Mouse (Mus musculus) CH12.LX (cell line): Measurements from ENCODE around the gene Heatr5b. TPM values are rescaled to one million over a fixed set of nuclear protein-coding genes. Genes with fewer than 3 reads are reported as not detected.
A peak's percentile ranks its signal among the peaks of the same experiment; 100 is the strongest.

ENCODE experiments used
- DNase-seq: peaks from one replicate; pipeline ENCODE4 v3.0.0-alpha.2; 2013; ENCODE audit errors: extremely low read depth
- H3K27ac ChIP-seq: 2 replicates; pipeline ENCODE4 v1.5.1; 2012; ENCODE audit warnings: low read depth, mild to moderate bottlenecking, control low read depth, moderate library complexity; ENCODE audit not compliant: insufficient read depth
- H3K27me3 ChIP-seq: replicated peaks from 2 replicates; pipeline ENCODE3; 2012; ENCODE audit warnings: inconsistent platforms
- H3K36me3 ChIP-seq, 2 experiments: replicated peaks in 1 of 2; 2 replicates each; pipeline versions ENCODE3 to v1.6.1; 2012; ENCODE audit warnings: inconsistent platforms in 1 of 2, low read length in 1 of 2, mild to moderate bottlenecking in 1 of 2, mixed read lengths in 1 of 2, moderate library complexity in 1 of 2; ENCODE audit not compliant: control insufficient read depth in 1 of 2, insufficient read depth in 1 of 2
- H3K4me1 ChIP-seq, 2 experiments: 2 replicates each; pipeline ENCODE4 v1.6.1; 2012; ENCODE audit warnings: inconsistent platforms in 1 of 2, moderate library complexity in 1 of 2; ENCODE audit not compliant: insufficient read depth in 2 of 2, control insufficient read depth in 1 of 2
- H3K4me2 ChIP-seq: 2 replicates; pipeline ENCODE4 v1.6.1; 2012; ENCODE audit warnings: low read depth, mild to moderate bottlenecking, control low read depth; ENCODE audit not compliant: poor library complexity, insufficient read depth, severe bottlenecking
- H3K4me3 ChIP-seq, 3 experiments: fragments of 150-350 bp in 1 of 3; sonication (generic) in 1 of 3; replicated peaks in 1 of 3; 2 replicates each; pipeline versions ENCODE3 to v1.5.1; 2011 to 2012; ENCODE audit warnings: low read depth in 2 of 3, low read length in 2 of 3, mild to moderate bottlenecking in 2 of 3, moderate library complexity in 2 of 3, control low read depth in 1 of 3, improper control_type of control experiment in 1 of 3, inconsistent platforms in 1 of 3, mixed read lengths in 1 of 3; ENCODE audit not compliant: poor library complexity in 1 of 3
- H3K79me2 ChIP-seq: replicated peaks from 2 replicates; pipeline ENCODE4 v1.6.1; 2012; ENCODE audit warnings: mild to moderate bottlenecking, moderate library complexity; ENCODE audit not compliant: control insufficient read depth, poor library complexity, insufficient read depth, severe bottlenecking; ENCODE audit errors: extremely low read depth
- H3K9ac ChIP-seq: 2 replicates; pipeline ENCODE4 v1.6.1; 2012; ENCODE audit warnings: low read depth, mild to moderate bottlenecking, control low read depth, moderate library complexity; ENCODE audit not compliant: insufficient read depth
- H3K9me3 ChIP-seq: replicated peaks from 2 replicates; pipeline ENCODE3; 2012; ENCODE audit warnings: low read length, inconsistent platforms, mixed read lengths
- BHLHE40 ChIP-seq: IDR thresholded peaks from 2 replicates; pipeline ENCODE4 v1.6.1; 2011; ENCODE audit warnings: mild to moderate bottlenecking, low read depth, low read length, improper control_type of control experiment
- CHD1 ChIP-seq: IDR thresholded peaks from 2 replicates; pipeline ENCODE4 v1.6.1; 2012; ENCODE audit warnings: low read depth, low read length, improper control_type of control experiment, inconsistent platforms
- CTCF ChIP-seq, 2 experiments: IDR thresholded peaks in 1 of 2; conservative IDR thresholded peaks in 1 of 2; 2 replicates each; pipeline ENCODE4 v1.5.1; 2011 to 2012; ENCODE audit warnings: low read depth in 2 of 2, low read length in 2 of 2, improper control_type of control experiment in 1 of 2, inconsistent platforms in 1 of 2, mild to moderate bottlenecking in 1 of 2, moderate library complexity in 1 of 2
- E2F4 ChIP-seq: IDR thresholded peaks from 2 replicates; pipeline ENCODE4 v1.6.1; 2011; ENCODE audit warnings: low read depth, low read length, improper control_type of control experiment; ENCODE audit not compliant: insufficient replicate concordance
- ELF1 ChIP-seq: IDR thresholded peaks from 2 replicates; pipeline ENCODE4 v1.6.1; 2014; ENCODE audit warnings: low read depth, mild to moderate bottlenecking, inconsistent platforms, low read length, improper control_type of control experiment
- ETS1 ChIP-seq: conservative IDR thresholded peaks from 2 replicates; pipeline ENCODE4 v1.6.1; 2012; ENCODE audit warnings: low read depth, mild to moderate bottlenecking, inconsistent platforms, low read length, improper control_type of control experiment, moderate library complexity
- HCFC1 ChIP-seq: IDR thresholded peaks from 2 replicates; pipeline ENCODE4 v1.6.1; 2012; ENCODE audit warnings: low read depth, mild to moderate bottlenecking, inconsistent platforms, low read length, improper control_type of control experiment
- JUN ChIP-seq: IDR thresholded peaks from 2 replicates; pipeline ENCODE4 v1.6.1; 2011; ENCODE audit warnings: low read depth, mild to moderate bottlenecking, low read length, improper control_type of control experiment, moderate library complexity; ENCODE audit not compliant: insufficient read depth
- MAZ ChIP-seq: IDR thresholded peaks from 2 replicates; pipeline ENCODE4 v1.6.1; 2012; ENCODE audit warnings: low read depth, mild to moderate bottlenecking, inconsistent platforms, low read length, improper control_type of control experiment, moderate library complexity
- NRF1 ChIP-seq: IDR thresholded peaks from 2 replicates; pipeline ENCODE4 v1.6.1; 2014; ENCODE audit warnings: low read depth, mild to moderate bottlenecking, inconsistent platforms, low read length, improper control_type of control experiment, moderate library complexity
- RCOR1 ChIP-seq: conservative IDR thresholded peaks from 2 replicates; pipeline ENCODE4 v1.6.1; 2012; ENCODE audit warnings: low read depth, mild to moderate bottlenecking, inconsistent platforms, low read length, improper control_type of control experiment
- SIN3A ChIP-seq: IDR thresholded peaks from 2 replicates; pipeline ENCODE4 v1.6.1; 2012; ENCODE audit warnings: low read length, improper control_type of control experiment, inconsistent platforms
- TBP ChIP-seq: conservative IDR thresholded peaks from 2 replicates; pipeline ENCODE4 v1.6.1; 2011; ENCODE audit warnings: low read depth, low read length, improper control_type of control experiment
- TCF12 ChIP-seq: IDR thresholded peaks from 2 replicates; pipeline ENCODE4 v1.6.1; 2014; ENCODE audit warnings: low read depth, mild to moderate bottlenecking, inconsistent platforms, low read length, improper control_type of control experiment
- UBTF ChIP-seq: IDR thresholded peaks from 2 replicates; pipeline ENCODE4 v1.6.1; 2012; ENCODE audit warnings: low read depth, mild to moderate bottlenecking, inconsistent platforms, low read length, improper control_type of control experiment, moderate library complexity
- ZKSCAN1 ChIP-seq: IDR thresholded peaks from 2 replicates; pipeline ENCODE4 v1.6.1; 2012; ENCODE audit warnings: low read depth, inconsistent platforms, low read length, improper control_type of control experiment, borderline replicate concordance
- ZNF384 ChIP-seq: IDR thresholded peaks from 2 replicates; pipeline ENCODE4 v1.6.1; 2012; ENCODE audit warnings: low read depth, low read length, improper control_type of control experiment, inconsistent platforms
- dilution Hi-C: fragments of 300-500 bp; cut with MboI; formaldehyde crosslinking; loops from 2 replicates; pipeline ENCODE4 v1.14.3; 2020; ENCODE audit warnings: low sequenced_read_pairs; ENCODE audit not compliant: extremely low pct_unique_long_range_greater_than_20kb, extremely low pct_ligation_motif_present
- in situ Hi-C: fragments of 300-500 bp; cut with MboI; formaldehyde crosslinking; loops from 3 replicates; pipeline ENCODE4 v1.14.3; 2019; ENCODE audit warnings: low sequenced_read_pairs, low pct_ligation_motif_present, low pct_unique_long_range_greater_than_20kb, mixed read lengths
- polyA plus RNA-seq: library from polyadenylated mRNA; unstranded; fragments of >175 nt; gene quantifications from 2 replicates; pipeline ENCODE4 v1.2.1, GENCODE M21; 2012; ENCODE audit warnings: low read depth; ENCODE audit not compliant: insufficient read length
- total RNA-seq, 2 experiments: library from RNA; depleted of rRNA; stranded (reverse); fragments of 300-350 nt in 1 of 2; fragments of >200 nt in 1 of 2; gene quantifications; 2 replicates each; pipeline ENCODE4 v1.2.3; 2012 to 2014

The Heatr5b gene
- total and polyA plus RNA-seq, 3 experiments, result 13.0 to 21.5 (median 17.9) TPM

DNA sequence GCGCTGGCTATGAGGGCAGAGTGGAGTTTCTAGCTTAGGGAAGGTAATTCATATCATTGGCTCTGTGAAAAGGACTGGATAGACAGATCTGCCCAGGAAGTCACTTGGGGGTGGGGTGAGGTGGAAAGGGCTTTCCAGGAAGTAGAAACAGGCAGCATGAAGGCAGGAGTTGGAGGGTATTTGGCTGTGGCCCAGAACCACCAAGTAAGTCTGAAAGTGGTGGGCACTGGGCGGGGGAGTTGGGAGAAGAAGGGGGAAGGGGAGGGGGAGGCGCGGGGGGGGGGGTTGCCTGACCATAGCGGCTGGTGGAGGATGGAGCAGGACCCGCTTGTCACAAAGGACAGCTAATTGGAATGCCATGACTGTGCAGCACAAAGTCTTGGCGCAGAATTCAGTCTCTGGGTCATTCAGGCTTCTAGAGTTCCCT lies 46.7 kb upstream of the Heatr5b start:
- TF ChIP-seq MAZ (0 out of 2 replicates have a peak, but pooled peaks have one; percentile 23), ETS1 (no peak), CTCF (conservative IDR thresholded peaks at IDR 0.05 in 1 of 2, IDR thresholded peaks at IDR 0.05 in 1 of 2; ENCODE audit: low read depth in 2 of 2, low read length in 2 of 2) (no peak), ELF1 (peak; percentile 76)
- Histone ChIP-seq H3K79me2 (peaks cover 12% of the 10 kb centered on the region; the same call in 1 of the 2 replicates), H3K4me1 (peaks cover 6 to 22% of the 10 kb centered on the region in 2 experiments), H3K4me3 (peak overlapping the region; percentile 59 to 98 (median 80)), H3K36me3 (peaks cover 17 to 58% of the 10 kb centered on the region in 2 experiments), H3K27ac (no peak overlapping the region), H3K4me2 (peak overlapping the region; percentile 81), H3K9ac (peak overlapping the region; percentile 89), H3K9me3 (peaks cover 9% of the 10 kb centered on the region), H3K27me3 (no peaks in the 10 kb centered on the region)
- peak; percentile 40 for DNase-seq
- in situ Hi-C loops, result loop anchor here (5.0 kb wide), 1 partner anchor 35 kb away; the partner anchor contains the start of gene Cebpzos
- dilution Hi-C loops, result no loop called here

GRCm38 (mm10) chr17:78873886-78874285 lies 38.7 kb upstream of the Heatr5b start:
- Histone ChIP-seq H3K4me3 (no peak overlapping the region), H3K27me3 (no peaks in the 10 kb centered on the region), H3K79me2 (no peaks in the 10 kb centered on the region), H3K27ac (no peak overlapping the region), H3K9ac (no peak overlapping the region), H3K4me2 (no peak overlapping the region), H3K4me1 (no peaks in the 10 kb centered on the region), H3K9me3 (no peaks in the 10 kb centered on the region), H3K36me3 (peaks cover 39 to 85% of the 10 kb centered on the region in 2 experiments)
- TF ChIP-seq E2F4 (no peak), UBTF (no peak), ZNF384 (no peak), TBP (no peak), NRF1 (no peak), ELF1 (no peak), JUN (no peak), CHD1 (no peak), HCFC1 (no peak), BHLHE40 (no peak), MAZ (no peak), ZKSCAN1 (no peak), SIN3A (no peak), TCF12 (no peak), RCOR1 (no peak)
- no peak for DNase-seq
- dilution Hi-C loops, result no loop called here
- in situ Hi-C loops, result no loop called here
